Mouse (Mus musculus) spleen, postnatal 4 days (tissue): ENCODE results near the gene Catsperd.
"Not testable (repeated sequence)": the region's sequence is repeated elsewhere in the genome, so short reads cannot be mapped to it uniquely, and the experiment has no call there.

ENCODE experiments used
- DNase-seq, 2 experiments: peaks; one replicate each; pipeline ENCODE4 v3.0.0; 2022; ENCODE audit warnings: low spot score in 2 of 2

Catsperd gene

DNA sequence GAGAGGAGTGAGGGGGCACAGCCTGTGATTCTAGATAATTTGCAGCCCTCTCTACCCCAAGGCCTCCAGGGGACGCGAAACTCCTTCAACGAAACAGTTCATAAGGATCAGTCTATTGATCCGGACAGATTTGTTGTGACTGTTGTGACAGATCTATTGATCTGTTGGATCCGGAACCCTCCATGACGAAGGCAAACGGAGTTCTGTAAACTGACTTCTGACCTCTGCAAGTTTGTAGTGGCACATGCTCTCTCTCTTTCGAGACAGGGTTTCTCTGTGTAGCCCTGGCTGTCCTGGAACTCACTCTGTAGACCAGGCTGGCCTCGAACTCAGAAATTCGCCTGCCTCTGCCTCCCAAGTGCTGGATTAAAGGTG, 15.4 kb upstream of the Catsperd start:
- not testable (repeated sequence) for DNase-seq

GRCm38 (mm10) chr17:56613236-56613844, 14.6 kb upstream of the Catsperd start, which contains the start of gene Rpl36:
TSS of gene Rpl36 (plus strand) at chr17:56613416.
- peak; percentile 94 to 98 for DNase-seq

DNA sequence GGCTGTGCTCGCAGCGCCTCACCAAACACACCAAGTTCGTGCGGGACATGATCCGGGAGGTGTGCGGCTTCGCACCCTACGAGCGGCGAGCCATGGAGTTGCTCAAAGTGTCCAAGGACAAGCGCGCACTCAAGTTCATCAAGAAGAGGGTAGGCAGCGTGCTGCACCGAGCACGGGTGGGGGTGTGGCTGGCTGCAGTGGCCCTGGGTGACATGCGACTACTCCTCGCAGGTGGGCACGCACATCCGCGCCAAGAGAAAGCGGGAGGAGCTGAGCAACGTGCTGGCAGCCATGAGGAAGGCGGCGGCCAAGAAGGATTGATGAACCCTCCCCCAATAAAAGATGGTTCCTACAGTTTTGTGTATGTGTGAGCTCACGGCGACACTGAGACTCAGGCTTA, 14.1 kb upstream of the Catsperd start:
- peak in 1 of 2 experiments; percentile 73 for DNase-seq

DNA sequence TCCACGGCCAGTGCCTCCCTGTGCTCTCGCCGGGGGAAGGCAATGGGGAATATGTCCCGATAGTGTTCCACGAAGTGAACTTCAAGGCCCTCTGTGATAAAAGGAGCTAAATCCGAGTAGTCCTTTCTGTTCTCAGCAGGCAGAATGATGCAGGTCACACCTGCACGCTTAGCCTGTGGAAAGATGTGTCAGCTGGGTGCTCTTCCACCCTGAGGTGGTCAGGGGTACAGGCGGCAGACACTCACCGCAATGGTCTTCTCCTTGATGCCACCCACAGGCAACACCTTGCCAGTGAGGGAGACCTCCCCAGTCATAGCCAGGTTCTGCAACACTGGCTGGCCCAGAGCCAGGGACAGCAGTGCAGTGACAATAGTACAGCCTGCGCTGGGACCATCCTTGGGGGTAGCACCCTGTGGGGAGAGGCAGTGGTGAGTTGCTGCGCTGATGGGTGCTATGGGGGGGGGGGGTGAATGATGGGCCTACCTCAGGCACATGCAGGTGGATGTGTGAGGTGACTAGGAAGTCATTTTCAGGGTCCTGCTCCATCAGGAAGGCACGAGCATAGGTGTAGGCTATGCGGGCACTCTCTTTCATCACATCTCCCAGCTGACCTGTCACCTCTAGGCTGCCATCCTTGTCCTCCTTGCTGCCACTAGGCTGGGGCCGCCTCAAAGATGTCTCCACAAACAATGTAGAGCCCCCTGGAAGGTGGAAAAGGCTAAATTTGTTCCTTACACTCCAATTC, 13.4 kb upstream of the Catsperd start:
- peak in 1 of 2 experiments; percentile 64 for DNase-seq

- peak in 1 of 2 experiments; percentile 58 for DNase-seq
Measured at GRCm38 (mm10) chr17:56615136-56615784, 12.7 kb upstream of the Catsperd start.

DNA sequence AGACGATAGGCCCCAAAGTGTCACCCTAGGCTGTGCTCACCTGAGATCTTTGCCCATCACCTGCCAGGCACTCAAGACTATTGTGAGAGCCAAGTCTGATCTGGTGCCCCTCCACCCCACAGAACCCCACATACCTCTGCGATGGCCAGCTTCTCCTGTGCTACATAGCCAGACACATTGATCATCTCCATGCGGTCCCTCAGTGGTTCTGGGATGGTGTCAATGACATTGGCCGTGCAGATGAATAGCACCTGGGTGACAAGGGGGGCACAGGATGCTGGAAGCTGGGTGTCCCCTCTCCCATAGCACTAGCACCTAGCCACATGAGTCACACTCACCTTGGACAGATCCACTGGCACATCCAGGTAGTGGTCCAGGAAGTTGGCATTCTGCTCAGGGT, 12.2 kb upstream of the Catsperd start:
- peak in 1 of 2 experiments; percentile 58 for DNase-seq

- peak in 1 of 2 experiments; percentile 54 for DNase-seq
Measured at GRCm38 (mm10) chr17:56616725-56617124, 11.2 kb upstream of the Catsperd start.

DNA sequence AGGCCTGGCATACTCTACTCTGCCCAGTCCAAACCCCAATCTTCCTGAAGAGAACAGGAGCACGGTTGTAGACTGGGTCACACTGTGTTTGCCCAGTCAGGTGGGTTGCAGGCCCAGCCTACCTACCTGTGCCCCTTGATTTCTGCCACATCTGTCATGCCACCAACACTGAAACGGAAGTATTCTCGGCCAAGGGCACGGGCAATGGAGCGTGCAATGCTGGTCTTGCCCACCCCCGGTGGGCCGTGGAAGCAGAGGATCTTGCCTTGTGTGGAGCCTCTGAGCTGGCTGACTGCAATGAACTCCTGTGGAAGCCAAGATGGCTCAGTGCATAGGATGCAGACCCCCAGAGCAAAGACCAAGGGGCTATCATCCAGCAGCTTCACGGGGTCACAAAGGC, 10.3 kb upstream of the Catsperd start:
- DNase-seq: peak in 1 of 2 experiments; percentile 58

GRCm38 (mm10) chr17:56625495-56625894, 2.4 kb upstream of the Catsperd start:
- DNase-seq: no peak

DNA sequence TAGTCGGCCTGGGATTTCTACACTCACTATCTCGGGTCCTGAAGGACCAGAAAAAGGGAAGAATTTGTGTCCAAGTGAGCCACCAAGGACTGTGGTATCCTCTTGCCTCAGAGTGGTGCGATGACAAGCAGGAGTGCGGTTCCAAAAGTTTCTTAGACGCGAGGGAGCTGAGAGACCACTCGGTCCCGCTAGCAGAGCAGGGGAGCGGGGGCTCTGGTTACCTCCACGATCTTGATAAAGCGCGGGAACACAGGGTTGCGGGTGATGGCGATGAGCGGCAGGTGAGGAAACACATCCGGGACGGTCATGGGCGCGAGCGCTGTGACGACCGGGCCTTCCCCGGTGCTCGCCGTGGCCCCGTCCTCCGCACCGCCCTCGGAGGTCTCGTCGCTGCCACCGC, 1.7 kb upstream of the Catsperd start:
- no peak for DNase-seq

GRCm38 (mm10) chr17:56626754-56627470, 1.0 kb upstream of the Catsperd start, which contains the start of gene Lonp1:
TSS of gene Lonp1 (minus strand) at chr17:56626887.
- peak; percentile 93 to 96 for DNase-seq

DNA sequence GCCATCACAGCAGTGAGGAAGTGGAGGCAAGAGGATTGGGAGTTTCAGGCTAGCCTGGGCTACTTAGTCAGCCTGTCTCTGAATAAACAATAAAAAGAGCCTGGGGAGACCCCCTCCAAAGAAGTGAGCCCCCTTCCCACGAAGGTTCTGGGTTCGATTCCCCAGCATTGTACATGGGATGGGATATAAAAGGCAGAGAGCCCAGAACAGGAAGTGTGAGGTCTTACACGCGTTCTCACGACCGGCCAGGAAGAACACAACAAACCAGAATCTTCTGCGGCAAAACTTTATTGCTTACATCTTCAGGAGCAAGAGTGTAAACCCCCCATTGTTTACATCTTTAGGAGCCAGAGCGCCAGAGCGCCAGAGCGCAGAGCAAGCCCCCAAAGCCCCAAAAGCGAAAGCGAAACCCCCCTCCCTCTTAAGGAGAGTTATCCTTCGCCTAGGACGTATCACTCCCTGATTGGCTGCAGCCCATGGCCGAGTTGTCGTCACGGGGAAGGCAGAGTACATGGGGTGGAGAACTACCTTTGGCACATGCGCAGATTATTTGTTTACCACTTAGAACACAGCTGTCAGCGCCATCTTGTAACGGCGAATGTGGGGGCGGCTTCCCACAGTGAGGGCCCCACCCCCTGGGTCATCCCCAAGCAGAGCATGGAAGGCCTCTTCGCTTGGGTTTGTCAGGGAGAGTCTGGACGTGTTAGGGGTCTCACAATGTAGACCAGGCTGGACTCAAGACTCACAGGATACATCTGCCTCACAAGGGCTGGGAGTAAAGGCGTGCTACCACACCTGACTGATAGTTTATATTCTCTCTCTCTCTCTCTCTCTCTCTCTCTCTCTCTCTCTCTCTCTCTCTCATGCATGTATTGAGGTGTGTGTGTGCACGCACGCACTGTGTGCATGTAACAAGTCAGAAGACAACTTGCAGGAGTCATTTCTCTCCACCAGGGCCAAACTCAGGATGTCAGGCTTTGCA, 2.1 kb downstream of the Catsperd start:
- not testable (repeated sequence) for DNase-seq

GRCm38 (mm10) chr17:56631807-56632206, 3.9 kb downstream of the Catsperd start:
- no peak for DNase-seq

GRCm38 (mm10) chr17:56634023-56634422, 6.1 kb downstream of the Catsperd start:
- DNase-seq: peak; percentile 50 to 68

DNA sequence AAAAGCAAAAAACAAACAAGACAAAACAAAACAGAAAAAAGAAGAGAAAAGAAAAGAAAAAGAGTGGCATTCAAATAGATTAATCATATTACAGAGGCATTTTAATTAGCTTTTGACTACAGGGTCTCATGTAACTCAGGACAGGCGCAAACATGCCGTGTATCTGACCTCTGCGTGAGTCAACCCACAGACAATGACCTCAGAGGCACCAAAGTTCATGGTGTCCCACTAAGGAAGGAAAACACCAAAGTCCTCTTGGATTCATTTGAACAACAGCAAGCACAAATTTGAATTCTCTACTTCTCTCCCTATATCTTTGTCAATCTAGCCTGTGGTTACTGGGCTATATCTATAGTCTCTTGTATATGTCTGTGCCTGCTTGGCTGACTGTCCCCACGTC, 15.3 kb downstream of the Catsperd start:
- DNase-seq: no peak

DNA sequence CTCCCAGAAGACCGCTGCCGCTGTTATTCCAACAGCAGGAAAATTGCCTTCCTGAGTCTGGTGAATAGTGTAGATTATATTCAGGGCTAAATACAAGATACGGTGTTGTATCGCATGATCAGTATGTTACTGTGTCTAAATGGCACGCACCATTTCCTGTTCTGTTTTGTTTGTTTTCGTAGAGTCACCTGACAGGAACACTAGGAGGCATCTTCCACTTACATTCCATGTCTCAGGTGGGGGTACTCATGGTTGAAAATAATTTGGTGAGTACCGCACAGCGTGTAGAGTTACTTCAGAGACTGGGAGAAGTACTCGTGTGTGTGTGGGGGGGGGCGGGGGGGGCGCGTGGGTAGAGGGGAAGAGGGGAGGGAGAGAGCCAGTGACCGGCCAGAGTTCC, 19.6 kb downstream of the Catsperd start:
- no peak for DNase-seq

GRCm38 (mm10) chr17:56651801-56652200, 23.9 kb downstream of the Catsperd start:
- DNase-seq: no peak

DNA sequence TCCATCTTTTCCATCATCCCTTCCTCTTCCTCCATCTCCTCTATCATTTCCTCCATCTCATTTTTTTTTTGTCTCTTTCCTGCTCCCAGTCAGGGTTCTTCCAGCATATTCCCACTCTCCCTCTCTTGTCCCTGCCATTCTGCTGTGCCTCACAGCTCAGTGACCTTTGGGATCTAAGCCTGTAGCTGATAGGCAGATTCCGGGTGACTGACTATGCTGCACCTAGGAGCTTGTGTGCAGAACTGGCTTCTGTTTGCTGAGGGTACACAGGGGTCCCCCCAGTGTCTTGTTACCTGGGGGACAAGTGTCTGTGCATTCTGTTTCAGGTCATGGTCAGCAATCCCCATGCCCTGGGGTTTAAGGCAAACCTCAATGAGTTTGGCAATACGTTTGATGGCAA, 26.8 kb downstream of the Catsperd start:
- no peak for DNase-seq

DNA sequence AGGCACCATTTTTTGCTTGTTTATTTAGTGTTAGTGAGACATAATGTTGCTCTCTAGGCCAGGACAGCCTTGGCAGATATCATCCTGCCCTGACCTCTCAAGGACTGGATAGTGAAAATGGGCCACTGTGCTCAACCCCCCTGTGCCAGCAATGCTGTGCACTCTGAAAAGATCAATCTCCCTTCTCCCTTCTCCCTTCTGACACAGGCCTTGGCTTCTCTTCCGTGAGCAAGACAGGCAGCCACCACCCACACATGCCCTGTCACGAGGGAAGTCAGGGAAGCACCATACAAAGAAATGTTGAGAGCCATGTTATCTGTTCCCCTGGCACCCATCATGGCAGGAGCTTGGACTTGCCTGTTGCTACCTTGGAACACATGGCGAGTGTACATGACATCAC, 27.4 kb downstream of the Catsperd start:
- DNase-seq: no peak

GRCm38 (mm10) chr17:56656171-56656570, 28.2 kb downstream of the Catsperd start:
- no peak for DNase-seq

- DNase-seq: no peak
Measured at GRCm38 (mm10) chr17:56663659-56664058, 35.7 kb downstream of the Catsperd start.
